Mouse (Mus musculus) olfactory bulb, adult 2 months (tissue): ENCODE data around the gene Dis3l.

Experiments
- CTCF ChIP-seq: fragments of 200-500 bp; IDR thresholded peaks from 2 replicates; pipeline ENCODE4 v1.5.1; 2012; ENCODE audit warnings: low read depth, mild to moderate bottlenecking, low read length, moderate library complexity; ENCODE audit not compliant: insufficient read depth
- POLR2A ChIP-seq: fragments of 200-500 bp; IDR thresholded peaks from 2 replicates; pipeline ENCODE4 v1.6.1; 2012; ENCODE audit warnings: mild to moderate bottlenecking, low read depth, low read length, moderate library complexity; ENCODE audit not compliant: insufficient read depth

- no peak for TF ChIP-seq CTCF
- TF ChIP-seq POLR2A = no peak
Observed at GRCm38 (mm10) chr9:64351191-64351590, 10.1 kb upstream of the Dis3l start.
